Mouse (Mus musculus) spleen, adult 18-20 months (tissue): ENCODE data around the gene Plekhn1.
A peak's percentile ranks its signal among the peaks of the same experiment; 100 is the strongest.

Experiments
- DNase-seq, 2 experiments: peaks; one replicate each; pipeline ENCODE4 v3.0.0; 2022; ENCODE audit warnings: mixed read lengths in 2 of 2

The Plekhn1 gene

DNA sequence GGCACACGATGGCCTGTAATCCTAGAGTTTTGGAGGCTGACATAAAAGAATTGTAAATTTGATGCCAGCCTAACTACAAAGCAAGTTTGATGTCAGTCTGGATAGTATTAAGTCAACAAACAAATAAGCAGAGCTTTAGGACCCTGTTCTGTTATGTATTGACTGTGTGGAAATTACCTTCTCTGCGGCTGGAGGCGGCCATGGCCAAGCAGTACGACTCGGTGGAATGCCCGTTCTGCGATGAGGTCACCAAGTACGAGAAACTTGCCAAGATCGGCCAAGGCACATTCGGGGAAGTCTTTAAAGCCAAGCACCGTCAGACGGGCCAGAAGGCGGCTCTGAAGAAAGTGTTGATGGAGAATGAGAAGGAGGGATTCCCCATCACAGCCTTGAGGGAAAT lies 21.5 kb downstream of the Plekhn1 start:
- no peak for DNase-seq

DNA sequence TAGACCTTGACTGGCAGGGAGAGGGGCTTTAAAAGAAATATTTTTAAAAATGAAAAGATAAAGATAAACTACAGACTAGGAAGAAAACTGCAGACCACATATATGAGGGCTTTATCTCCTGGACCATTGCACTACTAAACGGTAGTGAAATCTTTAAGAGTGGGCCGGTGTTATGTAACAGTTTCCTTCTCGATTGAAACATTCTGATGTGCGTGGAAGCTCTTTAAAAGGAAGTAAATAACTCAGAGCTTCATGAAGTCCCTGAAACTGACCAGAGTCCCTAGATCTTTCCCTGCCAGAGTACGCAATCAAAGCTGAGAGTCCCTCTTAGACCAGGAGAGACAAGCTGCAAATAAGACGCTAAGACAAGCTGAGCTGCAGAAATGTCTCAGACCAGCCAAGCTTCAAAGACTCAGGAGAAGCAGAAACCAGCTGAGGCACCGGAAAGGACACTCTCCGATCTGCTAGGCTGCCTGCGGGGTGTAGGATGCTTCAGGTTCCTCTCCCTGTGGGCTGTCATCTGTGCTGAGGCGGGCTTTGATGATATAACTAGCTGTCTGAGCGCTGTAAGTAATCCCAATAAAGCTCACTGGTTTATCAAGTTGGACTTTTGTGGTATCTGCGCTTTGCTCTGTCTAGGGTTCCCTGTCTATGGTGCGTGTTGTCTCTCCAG lies 24.6 kb downstream of the Plekhn1 start:
- no peak for DNase-seq

DNA sequence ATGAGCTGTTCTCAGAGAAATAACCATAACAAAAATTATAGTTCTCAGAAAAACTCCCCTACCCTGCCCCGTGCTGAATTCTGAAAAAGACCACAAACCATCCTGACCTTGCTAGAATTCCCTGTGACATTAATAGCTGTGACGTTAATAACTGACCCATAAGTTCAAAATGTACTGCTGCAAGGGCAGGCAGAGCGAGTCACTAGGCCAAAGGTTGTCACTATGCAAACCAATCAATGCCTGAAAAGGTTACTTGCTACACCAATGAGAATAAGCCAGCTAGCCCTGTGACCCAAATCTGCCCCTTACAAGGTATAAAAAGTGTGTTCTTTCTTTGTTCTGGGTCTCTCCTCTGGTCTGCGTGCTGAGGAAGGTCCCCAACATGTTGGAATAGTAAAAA lies 25.8 kb downstream of the Plekhn1 start:
- no peak for DNase-seq

DNA sequence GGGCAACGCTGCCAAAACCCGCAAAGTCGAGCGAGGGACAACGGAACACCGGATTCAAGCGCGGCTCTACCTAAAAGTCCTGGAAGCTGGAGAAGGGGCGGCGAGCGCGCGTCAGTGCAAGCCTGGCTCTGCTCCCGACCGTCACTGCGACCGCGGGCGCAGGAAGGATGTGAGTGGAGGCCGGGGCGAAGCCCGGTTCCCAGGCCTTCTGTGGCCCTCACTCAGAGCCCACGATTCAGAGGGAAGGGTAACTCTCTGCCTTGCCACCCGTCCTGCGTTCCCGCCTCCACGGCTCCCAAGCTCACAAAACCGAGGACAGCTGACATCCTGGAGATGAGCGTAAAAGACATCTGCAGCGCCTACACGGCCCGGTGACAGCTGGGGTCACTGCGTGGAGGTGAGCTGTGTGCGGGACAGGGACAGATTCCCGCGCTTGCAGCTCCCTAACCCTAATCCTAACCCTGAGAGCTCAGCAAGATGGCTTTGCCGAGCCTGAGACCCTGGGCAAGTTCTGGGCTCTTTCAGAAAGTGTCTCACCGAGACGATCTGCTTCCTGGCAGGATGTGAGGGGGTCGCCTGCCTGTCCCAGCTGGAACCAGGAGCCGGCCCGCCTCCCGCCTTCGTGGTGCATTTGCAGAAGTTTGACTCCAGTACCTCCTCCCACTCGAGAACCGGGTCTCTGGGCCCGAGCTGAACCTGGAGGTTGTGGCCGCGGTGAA lies 31.1 kb downstream of the Plekhn1 start:
- DNase-seq = no peak

DNA sequence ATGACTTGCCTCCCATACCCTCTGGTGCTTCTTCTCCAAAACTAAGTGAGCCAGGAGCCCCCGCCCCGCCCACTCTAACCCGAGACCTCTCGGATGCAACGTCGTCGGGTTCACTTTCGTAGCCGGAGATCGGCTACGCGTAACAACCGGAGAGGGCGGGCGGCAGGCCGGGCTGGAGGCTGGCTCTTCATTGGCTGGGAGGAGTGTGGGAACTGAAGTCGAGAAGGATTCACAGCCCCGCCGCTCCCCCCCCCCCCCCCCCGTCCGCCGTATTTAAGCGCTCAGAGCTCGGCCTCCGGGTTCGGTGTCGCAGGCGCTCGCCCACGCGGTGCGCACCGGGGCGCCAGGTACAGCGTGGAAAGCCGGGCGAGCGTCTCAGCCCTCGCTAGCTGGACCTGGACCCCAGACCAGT lies 31.6 kb downstream of the Plekhn1 start, which contains the start of gene AW011738:
Gene AW011738 (plus strand): TSS at position 304 of the 412 bp plus-strand sequence.
- peak; percentile 68 to 72 for DNase-seq

DNA sequence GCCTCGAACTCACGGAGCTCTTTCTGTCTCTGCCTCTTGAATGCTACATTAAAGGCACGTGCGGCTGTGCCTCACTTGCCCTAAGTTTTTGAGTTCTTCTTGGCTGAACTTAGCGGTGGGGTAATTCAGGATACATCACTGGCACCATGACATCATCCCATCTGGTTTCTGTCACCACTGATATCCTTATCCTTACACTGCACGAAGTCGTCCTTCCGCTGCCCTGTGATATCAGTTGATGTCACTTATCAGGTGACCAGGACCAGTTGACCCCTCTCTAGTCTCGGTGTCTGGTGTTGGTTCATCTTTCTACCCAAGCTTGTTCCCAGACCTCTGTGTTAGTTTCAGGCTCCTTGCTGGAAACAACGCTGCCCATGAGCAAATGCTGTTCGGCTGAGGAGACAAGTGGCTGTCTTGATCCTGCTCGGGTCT lies 32.2 kb downstream of the Plekhn1 start:
- no peak for DNase-seq

DNA sequence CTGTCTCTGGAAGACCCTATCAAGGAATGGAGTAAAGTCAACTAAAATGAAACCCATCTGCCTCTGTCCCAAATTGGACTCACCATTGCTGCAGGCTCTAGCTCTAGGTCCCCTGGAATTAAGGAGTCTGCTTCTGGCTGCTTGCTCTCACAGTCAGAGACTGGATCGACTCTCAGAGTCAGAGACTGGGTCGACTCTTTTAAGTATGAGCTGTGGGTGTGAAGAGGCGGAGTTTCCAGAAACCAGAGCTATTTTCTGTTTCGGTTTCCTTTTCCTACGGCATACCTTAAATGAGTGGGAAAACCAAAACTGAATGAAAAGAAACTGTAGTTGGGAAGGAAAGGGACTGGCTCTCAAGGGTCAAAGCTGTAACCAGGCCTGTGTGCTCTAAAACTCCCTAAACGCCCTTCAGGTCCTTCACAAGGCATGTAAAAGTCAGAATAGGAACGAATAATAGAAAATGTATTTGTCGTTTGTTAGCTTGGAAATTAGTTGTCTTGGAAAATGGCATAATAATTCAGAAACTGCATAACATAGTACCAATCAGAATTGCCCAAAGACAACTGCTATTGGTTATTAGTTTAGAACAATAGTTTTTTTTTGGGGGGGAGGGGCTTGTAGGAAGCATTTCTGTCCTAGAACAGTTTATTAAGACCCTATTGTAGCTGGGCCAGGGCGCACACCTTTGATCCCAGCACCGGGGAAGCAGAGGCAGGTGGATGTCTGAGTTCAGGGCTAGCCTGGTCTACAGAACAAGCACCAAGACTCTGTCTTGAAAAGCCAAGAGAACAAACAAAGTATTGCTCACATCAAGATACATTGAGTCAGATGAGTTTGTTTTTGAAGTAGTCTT lies 33.8 kb downstream of the Plekhn1 start, which contains the start of gene Isg15:
Gene Isg15 (minus strand): TSS at position 196 of the 853 bp plus-strand sequence.
- no peak for DNase-seq

DNA sequence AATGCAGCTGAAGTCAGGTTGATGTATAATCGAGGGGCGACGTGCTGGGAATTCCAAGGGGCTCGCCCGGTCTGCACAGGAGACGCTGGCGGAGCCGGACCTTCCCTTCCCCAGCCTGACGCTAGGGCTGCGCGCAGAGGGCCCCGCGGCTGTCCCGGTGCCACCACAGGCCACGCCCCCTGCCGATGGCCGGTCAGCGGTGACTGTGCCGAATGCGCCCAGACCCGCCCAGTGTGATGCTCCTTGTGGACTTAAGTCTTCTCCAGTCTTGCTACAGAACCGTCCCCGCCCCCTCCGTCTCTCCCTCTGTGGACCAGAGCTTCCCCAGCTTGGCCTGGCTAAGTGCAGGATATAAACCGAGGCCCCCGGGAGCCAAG lies 36.8 kb downstream of the Plekhn1 start:
- peak; percentile 68 to 75 for DNase-seq

DNA sequence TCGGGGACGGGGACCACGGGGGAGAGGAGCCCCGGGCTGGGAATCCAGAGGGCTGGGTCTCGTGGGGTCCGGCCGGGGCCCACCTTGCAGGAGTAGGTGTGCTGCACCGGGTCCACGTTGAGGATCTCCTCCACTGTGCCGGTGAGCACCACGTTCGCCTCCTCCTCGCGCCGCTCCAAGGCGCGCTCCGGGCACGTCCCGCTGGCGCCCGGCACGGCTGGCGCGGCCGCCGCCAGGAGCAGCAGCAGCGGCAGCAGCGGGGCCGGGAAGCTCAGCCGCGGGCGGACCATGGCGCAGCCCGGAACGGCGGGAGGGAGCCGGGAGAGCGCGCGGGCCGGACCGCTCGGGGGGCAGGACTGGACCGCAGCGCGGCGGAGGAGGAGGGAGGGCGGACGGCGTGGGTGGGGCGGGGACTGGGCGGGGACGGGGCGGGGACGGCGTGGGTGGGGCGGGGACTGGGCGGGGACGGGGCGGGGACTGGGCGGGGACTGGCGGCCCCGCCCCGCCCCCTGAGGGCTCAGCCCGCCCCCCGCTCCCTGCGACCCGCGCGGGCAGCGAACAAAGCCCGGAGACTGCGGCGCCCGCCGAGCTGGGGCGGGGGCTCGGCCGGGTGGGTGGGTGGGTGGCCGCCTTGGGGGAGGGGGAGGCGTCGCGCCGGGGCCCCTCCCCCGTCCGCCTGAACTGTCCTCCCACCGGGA lies 37.4 kb downstream of the Plekhn1 start, which contains the start of gene Agrn:
Gene Agrn (minus strand): TSS at position 358 of the 698 bp plus-strand sequence.
- DNase-seq = peak; percentile 57 to 63

DNA sequence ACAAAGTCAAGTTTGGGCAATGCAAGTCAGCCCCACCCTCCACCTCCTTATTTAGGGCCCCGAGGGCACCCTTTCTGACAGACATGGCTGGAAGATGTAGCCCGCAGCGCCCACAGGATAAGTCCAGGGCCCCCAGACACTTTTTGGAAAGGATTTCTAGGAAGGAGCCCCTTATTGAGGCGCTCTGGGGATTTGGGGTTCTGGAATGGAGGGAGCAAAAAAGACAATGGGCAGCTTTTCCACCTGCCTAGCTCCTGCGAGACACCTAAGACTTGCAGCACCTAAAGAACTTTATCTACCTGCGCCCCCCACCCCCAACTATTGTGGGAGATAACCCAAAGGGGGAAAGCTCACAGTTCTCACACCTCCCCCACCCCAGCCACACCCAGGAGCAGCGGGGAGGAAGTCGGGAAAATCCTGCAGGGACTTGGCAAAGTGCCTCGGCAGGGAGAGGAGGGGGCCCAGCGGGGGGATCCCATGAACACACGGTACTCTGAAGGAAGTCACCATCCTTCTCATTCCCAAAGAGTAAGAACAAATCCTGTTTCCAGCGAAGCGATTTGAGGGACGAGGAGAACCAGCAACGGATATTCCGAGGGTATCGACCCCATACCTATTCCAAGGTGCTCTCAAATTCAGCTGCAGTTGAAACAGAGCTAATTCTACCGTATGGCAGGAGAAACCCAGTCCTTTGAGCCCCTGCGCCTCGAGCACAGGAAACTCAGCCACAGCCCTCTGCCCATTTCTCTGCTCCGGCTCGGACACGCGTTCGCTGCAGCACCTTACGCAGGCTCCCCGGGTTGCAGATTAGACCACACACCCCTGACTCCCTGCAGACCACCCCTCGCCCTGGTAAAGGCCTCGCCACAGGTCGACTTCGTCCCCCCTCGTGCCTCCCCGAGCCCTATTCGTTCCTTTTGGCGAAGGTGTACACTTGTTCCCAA lies 38.5 kb downstream of the Plekhn1 start:
- DNase-seq = no peak

DNA sequence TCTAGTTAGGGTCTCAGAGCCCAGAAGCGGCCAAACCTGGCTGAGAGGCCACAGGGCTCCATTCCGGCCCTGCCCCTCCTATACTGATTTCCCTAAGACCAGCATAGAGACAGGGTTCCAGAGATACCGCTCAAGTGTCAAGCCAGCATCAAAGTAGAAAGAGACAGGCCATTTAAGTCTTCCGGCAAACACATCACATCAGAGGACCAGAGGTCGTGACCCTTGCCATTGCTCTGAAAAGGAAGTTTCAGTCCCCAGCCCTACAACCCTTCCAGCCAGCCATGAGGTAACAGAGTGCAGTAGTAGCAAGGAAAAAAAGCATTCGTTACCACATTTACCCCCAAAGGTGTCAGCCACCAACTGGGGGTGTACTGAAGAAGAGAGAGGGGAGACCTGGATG lies 40.3 kb downstream of the Plekhn1 start:
- DNase-seq = no peak

DNA sequence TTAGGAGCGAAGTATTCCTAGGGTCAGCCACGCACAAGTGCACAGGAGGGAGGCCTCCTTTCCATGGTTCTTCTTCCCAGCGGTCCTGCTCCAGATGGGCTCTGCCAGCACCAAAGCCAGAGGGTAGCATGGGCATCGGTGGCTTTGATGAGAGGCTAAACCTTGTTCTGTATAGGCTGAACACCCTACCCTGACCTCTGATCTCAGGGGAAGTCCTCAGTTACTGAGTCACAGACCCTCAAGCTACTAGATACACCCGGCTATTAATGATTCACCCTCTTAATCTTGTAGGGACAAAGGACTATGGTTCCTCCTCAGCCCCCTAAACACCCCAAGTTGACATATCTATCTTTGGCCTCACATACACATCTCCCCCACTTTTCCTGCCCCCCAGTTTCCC lies 40.8 kb downstream of the Plekhn1 start:
- DNase-seq = no peak

DNA sequence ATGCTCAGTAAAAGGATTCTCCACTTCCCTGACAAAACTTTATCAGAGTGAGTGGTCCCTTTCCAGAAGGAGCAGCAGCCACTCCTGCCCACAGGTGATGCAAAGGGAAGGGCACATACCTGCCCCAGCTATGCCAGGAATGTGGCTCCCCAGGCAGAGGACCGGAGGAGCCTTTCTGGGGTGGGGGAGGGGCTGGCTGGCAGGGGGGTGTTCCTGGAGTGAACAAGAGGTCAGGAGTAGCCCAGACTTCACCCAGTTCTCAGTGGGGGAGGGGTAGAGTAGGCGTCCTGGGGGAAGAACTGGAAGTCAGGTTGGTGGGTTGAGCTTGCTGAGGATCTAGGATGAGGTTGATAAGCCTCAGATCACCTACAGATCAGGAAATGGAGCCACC lies 41.5 kb downstream of the Plekhn1 start:
- DNase-seq = no peak

DNA sequence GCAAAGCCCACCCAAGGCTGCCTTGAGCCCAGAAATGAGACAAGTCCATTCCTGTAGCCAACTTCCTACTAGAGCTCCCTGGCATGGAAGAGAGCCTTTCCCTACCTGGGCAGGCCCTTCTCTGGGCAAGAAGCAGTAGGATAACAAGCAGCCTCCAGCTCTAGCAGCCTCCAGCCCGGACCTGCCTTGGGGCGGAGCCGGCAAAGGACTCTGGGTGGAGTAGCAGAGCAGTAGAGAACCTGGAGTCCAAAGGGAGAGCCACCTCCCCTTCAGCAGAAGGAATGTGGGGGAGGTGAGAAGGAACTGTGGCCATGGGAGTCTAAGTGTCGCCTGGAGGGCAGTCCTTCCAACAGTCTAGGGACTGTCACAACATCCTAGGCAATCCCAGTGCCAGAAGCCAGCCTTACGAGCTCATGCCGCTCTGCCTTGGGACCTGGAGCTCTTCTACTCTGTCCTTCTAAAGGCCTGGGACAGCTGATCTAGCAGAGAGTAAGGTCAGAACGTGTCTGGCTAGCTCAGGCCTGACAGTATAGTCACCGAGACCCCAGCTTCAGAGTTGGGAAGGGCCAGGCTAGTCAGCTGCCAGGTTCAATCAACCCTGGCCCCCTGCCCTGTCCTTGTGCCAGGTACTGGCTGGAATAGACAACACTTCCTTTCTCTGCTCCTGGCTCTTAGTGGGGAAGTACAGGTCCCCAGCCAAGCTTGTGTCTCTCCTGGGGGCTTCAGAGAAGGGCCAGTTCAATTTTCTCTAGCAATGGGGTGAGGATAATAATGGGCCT lies 42.0 kb downstream of the Plekhn1 start:
- no peak for DNase-seq

DNA sequence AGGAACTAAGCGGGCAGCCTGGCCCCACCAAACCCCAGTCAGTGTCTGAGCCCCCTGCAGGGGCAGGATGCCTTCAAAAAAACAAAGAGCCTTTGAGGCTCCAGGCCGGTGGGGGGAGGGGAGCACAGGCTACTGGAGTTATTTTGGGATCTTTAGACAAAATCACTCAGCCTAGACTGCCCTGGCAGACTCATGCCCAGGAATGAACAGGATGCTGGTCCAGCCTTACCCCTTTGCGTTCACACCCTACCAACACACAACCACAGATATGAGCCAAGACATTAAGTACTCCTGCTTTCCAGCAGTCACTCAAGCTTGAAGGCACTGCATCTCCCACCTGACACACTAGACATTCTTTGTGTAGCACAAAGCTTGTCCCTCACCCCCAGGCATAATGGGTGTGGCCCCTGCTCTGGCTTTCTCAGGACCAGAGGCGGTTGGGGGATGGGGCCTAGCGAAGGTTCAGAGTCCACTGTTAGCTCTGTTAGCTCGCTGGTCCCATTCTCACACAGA lies 45.8 kb downstream of the Plekhn1 start:
- DNase-seq = no peak

DNA sequence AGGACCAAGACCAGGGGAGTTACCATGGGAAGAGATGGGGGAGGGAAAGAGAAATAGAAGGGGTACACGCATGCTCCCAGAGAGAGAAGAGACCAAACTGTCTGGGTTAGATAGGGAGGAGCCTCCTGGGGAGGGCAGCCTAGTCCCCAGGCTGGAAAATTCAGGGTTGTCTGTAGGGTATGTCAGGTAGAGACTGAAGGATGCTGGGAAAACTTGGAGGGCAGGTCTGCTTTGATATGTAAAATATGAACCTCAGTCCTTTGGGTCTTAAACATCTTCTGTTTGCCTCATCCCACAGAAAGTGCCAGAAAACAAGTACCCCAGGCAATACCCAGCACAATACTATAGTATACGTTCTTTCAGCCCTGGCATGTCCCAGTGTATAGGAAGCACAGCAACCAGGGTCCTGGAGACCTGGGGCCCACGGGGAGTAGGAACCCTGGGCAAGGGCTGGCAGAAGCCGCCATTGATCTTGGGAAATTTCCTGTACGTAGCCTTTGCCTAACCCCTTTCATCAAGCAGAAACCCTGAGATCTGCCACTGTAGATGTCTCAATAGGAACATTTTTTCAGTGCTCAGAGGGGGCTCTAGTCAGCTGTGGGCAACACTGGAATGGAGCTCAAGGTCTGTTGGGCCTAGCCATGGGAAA lies 46.4 kb downstream of the Plekhn1 start:
- no peak for DNase-seq

DNA sequence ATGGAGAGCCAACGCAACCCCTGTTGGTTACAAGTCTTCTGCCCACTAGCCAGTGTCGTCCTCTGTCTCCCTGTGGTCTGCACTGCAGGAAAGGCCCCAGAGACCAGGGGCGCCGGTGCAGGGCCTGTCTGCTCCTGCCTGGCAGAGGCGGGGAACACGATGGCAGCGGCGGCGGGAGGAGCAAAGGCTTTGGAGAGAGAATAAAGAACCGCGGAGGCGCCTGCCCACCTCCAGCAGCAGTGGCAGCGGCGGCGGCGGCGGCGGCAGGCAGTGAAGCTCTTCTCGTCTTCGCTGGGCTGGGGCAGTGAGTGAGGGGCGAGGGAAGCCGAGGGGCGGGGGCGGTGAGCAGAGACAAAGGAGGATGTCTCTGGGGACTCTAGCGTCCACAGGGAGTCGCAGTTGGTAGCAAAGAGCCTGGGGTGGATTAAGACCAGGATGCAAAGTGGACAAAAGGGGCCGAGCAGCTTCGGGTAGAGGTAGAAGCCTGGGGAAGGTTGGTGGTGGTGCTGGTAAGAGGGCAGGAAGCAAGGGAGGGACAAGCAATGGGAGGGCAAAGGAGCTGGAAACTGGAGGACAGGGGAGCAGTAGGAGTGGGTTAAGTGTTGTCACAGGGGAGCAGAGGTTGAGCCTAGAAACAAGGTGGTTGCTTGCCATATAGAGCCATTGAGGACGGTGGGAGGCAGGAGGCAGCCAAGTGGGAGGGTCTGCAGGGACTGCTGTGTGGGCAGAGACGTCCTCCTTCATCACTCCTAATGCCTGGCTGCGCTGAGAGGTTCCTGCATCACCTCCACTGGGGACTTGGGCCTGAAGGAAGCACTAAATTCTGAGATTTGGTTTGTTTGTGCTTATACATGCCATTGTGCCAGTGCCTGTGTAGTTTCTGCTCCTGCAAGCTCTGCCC lies 48.5 kb downstream of the Plekhn1 start:
- no peak for DNase-seq

DNA sequence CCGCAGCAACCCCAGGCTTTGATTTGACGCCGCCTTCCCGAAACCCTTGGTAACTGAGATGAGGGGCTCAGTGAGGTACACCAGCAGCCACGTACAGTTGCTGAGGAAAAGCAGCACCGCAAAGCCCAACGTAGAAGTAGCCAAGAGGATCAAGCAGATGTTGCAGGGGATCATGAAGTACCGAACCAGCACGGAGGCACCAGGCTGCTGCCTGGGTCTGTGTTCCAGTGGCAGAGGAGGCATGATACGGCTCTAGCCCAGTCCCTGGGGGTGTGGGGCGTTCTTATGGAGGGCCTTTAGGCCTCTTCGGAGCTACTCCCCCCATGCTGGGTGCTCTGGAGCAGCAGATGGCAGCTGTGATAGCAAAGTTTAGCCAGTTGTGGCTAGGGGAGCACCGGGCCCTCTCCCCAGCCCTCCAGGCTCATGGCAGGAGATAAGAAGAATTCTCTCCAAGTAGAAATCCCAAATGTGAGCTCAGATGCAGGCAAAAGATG lies 49.2 kb downstream of the Plekhn1 start:
- DNase-seq = no peak
